Mouse (Mus musculus) myocyte (in vitro differentiated cells): ENCODE data around the gene Igdcc3.

Source experiments
- CEBPB ChIP-seq: IDR thresholded peaks from 2 replicates; pipeline ENCODE4 v1.6.1; 2011; ENCODE audit warnings: mild to moderate bottlenecking, moderate library complexity; ENCODE audit not compliant: poor library complexity, insufficient read depth, severe bottlenecking
- E2F4 ChIP-seq: IDR thresholded peaks from one replicate; pipeline ENCODE4 v1.6.1; 2011; ENCODE audit warnings: mild to moderate bottlenecking, control low read depth, moderate library complexity; ENCODE audit not compliant: insufficient read depth
- MAX ChIP-seq: IDR thresholded peaks from one replicate; pipeline ENCODE4 v1.6.1; 2011; ENCODE audit warnings: low read depth, mild to moderate bottlenecking, control low read depth
- MYOD1 ChIP-seq, 3 experiments: IDR thresholded peaks; one replicate each; pipeline ENCODE4 v1.6.1; 2011; ENCODE audit warnings: control low read depth in 2 of 3, low read depth in 2 of 3, mild to moderate bottlenecking in 2 of 3, moderate library complexity in 1 of 3; ENCODE audit not compliant: insufficient read length in 2 of 3, control insufficient read depth in 1 of 3
- MYOG ChIP-seq, 3 experiments: IDR thresholded peaks; one replicate each; pipeline ENCODE4 v1.6.1; 2011; ENCODE audit warnings: control low read depth in 2 of 3, low read depth in 2 of 3, mild to moderate bottlenecking in 2 of 3; ENCODE audit not compliant: insufficient read length in 2 of 3, control insufficient read depth in 1 of 3, insufficient read depth in 1 of 3
- POLR2A ChIP-seq: IDR thresholded peaks from one replicate; pipeline ENCODE4 v1.6.1; 2011; ENCODE audit warnings: low read depth, mild to moderate bottlenecking, control low read depth, moderate library complexity; ENCODE audit not compliant: insufficient read length
- POLR2AphosphoS2 ChIP-seq: IDR thresholded peaks from one replicate; pipeline ENCODE4 v1.6.1; 2011; ENCODE audit warnings: low read depth, control low read depth; ENCODE audit not compliant: insufficient read length
- REST ChIP-seq: IDR thresholded peaks from one replicate; pipeline ENCODE4 v1.6.1; 2011; ENCODE audit warnings: mild to moderate bottlenecking, control low read depth, moderate library complexity; ENCODE audit not compliant: insufficient read depth, insufficient read length
- TCF12 ChIP-seq: IDR thresholded peaks from one replicate; pipeline ENCODE4 v1.6.1; 2011; ENCODE audit warnings: mild to moderate bottlenecking, control low read depth; ENCODE audit not compliant: poor library complexity, insufficient read depth, severe bottlenecking
- TCF3 ChIP-seq: IDR thresholded peaks from one replicate; pipeline ENCODE4 v1.6.1; 2011; ENCODE audit warnings: low read depth, control low read depth; ENCODE audit not compliant: insufficient read length
- USF1 ChIP-seq: IDR thresholded peaks from one replicate; pipeline ENCODE4 v1.6.1; 2011; ENCODE audit warnings: low read depth, mild to moderate bottlenecking, control low read depth, moderate library complexity

DNA sequence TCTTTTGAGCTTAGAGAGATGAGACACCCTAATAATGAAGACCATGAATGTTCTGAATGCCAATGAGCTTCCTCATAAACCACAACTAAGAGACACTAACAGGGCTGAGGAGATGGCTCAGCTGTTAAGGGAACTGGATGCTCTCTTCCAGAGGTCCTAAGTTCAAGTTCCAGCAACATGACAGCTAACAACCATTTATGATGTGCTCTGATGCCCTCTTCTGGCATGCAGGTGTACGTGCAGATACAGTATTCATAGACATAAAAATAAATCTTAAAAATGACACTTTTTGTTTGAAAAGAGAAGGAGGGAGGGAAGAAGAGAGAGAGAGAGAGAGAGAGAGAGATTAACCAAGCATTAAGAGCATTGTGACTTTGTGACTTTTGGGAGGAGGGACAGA, 23.9 kb downstream of the Igdcc3 start:
- TF ChIP-seq POLR2AphosphoS2 (no peak), MYOD1 (IDR thresholded peaks at IDR 0.05; ENCODE audit: control insufficient read depth in 1 of 3, insufficient read length in 2 of 3, low read depth in 2 of 3) (no peak), POLR2A (no peak), TCF3 (no peak), USF1 (no peak), TCF12 (no peak), CEBPB (no peak), MAX (no peak), REST (no peak), MYOG (IDR thresholded peaks at IDR 0.05; ENCODE audit: control insufficient read depth in 1 of 3, insufficient read depth in 1 of 3, insufficient read length in 2 of 3, low read depth in 2 of 3) (no peak), E2F4 (no peak)
